Mouse (Mus musculus): ENCODE measurements around the gene Zfyve26.

DNA sequence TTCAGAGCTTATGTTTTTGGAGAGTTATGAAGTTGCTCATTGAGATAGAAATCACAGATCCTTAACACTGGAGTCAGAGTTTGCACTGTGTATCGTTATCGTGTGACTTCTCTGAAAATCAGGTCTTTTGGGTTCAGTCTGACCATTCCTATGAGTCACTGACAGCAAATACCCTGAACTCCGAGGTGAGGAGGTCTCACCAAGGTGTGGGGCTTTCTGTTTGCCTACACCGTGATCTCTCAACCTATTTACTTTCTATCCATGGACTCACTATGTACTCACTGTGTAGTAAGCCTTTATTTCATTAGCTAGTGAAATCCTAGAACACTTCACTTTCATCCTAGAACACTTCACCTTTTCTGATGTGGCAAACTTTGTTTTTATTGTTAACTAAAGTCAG is 35.6 kb upstream of the Zfyve26 start:
- TF ChIP-seq POLR2A (IDR thresholded peaks at IDR 0.05; ENCODE audit: insufficient read depth, low read depth, low read length) (no peak), CTCF (IDR thresholded peaks at IDR 0.05) (no peak), EP300 (IDR thresholded peaks at IDR 0.05; ENCODE audit: insufficient read depth, low read depth, low read length) (no peak)

Measured in heart, adult 2 months (tissue).